Mouse (Mus musculus): Measurements from ENCODE around the gene Tdp1.

- TF ChIP-seq CTCF (IDR thresholded peaks at IDR 0.05) = peak; percentile 89
- no peak for TF ChIP-seq EP300 (IDR thresholded peaks at IDR 0.05)
Measured at GRCm38 (mm10) chr12:99964301-99965202, 80.2 kb downstream of the Tdp1 start, which contains the start of gene Kcnk13.
